15 mouse cellular contexts compared by ENCODE assay signal in genomic region chr7:101391909-101392479, GRCm38 (mm10). TPM values are rescaled to one million over a fixed set of nuclear protein-coding genes. Genes with fewer than 3 reads are reported as not detected.
DNase-seq lines count a peak whose midpoint lies in the region; ATAC-seq and TF ChIP-seq lines count a peak whose summit lies in the region.
"Had no signal": no experiment of that assay in that cellular context is flagged by ENCODE, and none has a peak within 500 bp of the region (broad histone marks: within the 10 kb centered on the region; RNA-seq: fewer than 3 reads in every experiment).

No protein-coding gene starts in this region.

- H3K9ac ChIP-seq in heart, embryonic 16.5 days (ENCODE audit: low read length): no peak overlapping the region
- H3K9ac ChIP-seq in lung, embryonic 14.5 days: peak overlapping the region; percentile 13; the same call in 1 of the 2 replicates
- no peak overlapping the region for H3K9ac ChIP-seq in embryonic facial prominence, embryonic 15.5 days
- H3K9ac ChIP-seq in limb, embryonic 15.5 days: no peak overlapping the region
- H3K9ac ChIP-seq: midbrain, embryonic 12.5 days had no signal

- H3K4me2 ChIP-seq in heart, embryonic 16.5 days (ENCODE audit: low read depth, low read length): no peak overlapping the region
- H3K4me2 ChIP-seq in lung, embryonic 14.5 days: peak overlapping the region; percentile 33
- no peak overlapping the region for H3K4me2 ChIP-seq in embryonic facial prominence, embryonic 15.5 days (replicated peaks)
- H3K4me2 ChIP-seq in limb, embryonic 15.5 days: no peak overlapping the region
- H3K4me2 ChIP-seq: midbrain, embryonic 12.5 days had no signal

- H3K4me3 ChIP-seq in heart, embryonic 16.5 days (ENCODE audit: low read length): no peak overlapping the region
- no peak overlapping the region for H3K4me3 ChIP-seq in lung, embryonic 14.5 days (ENCODE audit: low read depth, low read length)
- no peak overlapping the region for H3K4me3 ChIP-seq in embryonic facial prominence, embryonic 15.5 days (replicated peaks)
- H3K4me3 ChIP-seq in limb, embryonic 15.5 days: no peak overlapping the region
- H3K4me3 ChIP-seq: midbrain, embryonic 12.5 days had no signal

- peaks cover 37% of the 10 kb centered on the region for H3K4me1 ChIP-seq in heart, embryonic 16.5 days (ENCODE audit: control insufficient read depth, insufficient read depth, low read length)
- peaks cover 14% of the 10 kb centered on the region for H3K4me1 ChIP-seq in lung, embryonic 14.5 days (ENCODE audit: insufficient read depth)
- H3K4me1 ChIP-seq in embryonic facial prominence, embryonic 15.5 days: peaks cover 53% of the 10 kb centered on the region
- H3K4me1 ChIP-seq in limb, embryonic 15.5 days: peaks cover 46% of the 10 kb centered on the region

- H3K27ac ChIP-seq in heart, embryonic 16.5 days (ENCODE audit: low read length): peak overlapping the region; percentile 92
- H3K27ac ChIP-seq in lung, embryonic 14.5 days (ENCODE audit: low read depth): peak overlapping the region; percentile 99
- H3K27ac ChIP-seq in embryonic facial prominence, embryonic 15.5 days (replicated peaks): peak overlapping the region; percentile 98
- peak overlapping the region; percentile 96 for H3K27ac ChIP-seq in limb, embryonic 15.5 days
- H3K27ac ChIP-seq: midbrain, embryonic 12.5 days had no signal

- H3K27me3 ChIP-seq in heart, embryonic 16.5 days (ENCODE audit: control insufficient read depth, insufficient read depth, low read length): no peaks in the 10 kb centered on the region
- no peaks in the 10 kb centered on the region for H3K27me3 ChIP-seq in lung, embryonic 14.5 days (ENCODE audit: insufficient read depth, low read length)
- H3K27me3 ChIP-seq in embryonic facial prominence, embryonic 15.5 days: no peaks in the 10 kb centered on the region
- H3K27me3 ChIP-seq in limb, embryonic 15.5 days: no peaks in the 10 kb centered on the region
- H3K27me3 ChIP-seq: CH12.LX; midbrain, embryonic 12.5 days had no signal

- no peak for DNase-seq in heart, adult 18-20 months
- peak; percentile 84 for DNase-seq in lung, embryonic 14.5 days
- DNase-seq in lung, postnatal 25 days (ENCODE audit: low spot score): no peak
- no peak for DNase-seq in embryo, embryonic 11 days
- DNase-seq: adrenal gland, postnatal 14 days; heart, postnatal 10 days; retina, postnatal 1 day; thymus, postnatal 14 days had no signal

- no peak for ATAC-seq in heart, embryonic 16.5 days (replicated peaks; ENCODE audit: extremely low read depth, insufficient read depth, low FRiP score)
- ATAC-seq in lung, embryonic 14.5 days (ENCODE audit: insufficient read depth): peak; percentile 14; the same call in 1 of the 2 replicates
- ATAC-seq in embryonic facial prominence, embryonic 15.5 days (ENCODE audit: insufficient number of reproducible peaks, low FRiP score, low TSS enrichment, low read depth): no peak
- no peak for ATAC-seq in limb, embryonic 15.5 days (ENCODE audit: insufficient number of reproducible peaks, low FRiP score, low TSS enrichment, low read depth)

- H3K36me3 ChIP-seq in heart, embryonic 16.5 days (ENCODE audit: control insufficient read depth, insufficient read depth): peaks cover 12% of the 10 kb centered on the region
- peaks cover 47% of the 10 kb centered on the region for H3K36me3 ChIP-seq in lung, embryonic 14.5 days (ENCODE audit: insufficient read depth)
- peaks cover 15% of the 10 kb centered on the region for H3K36me3 ChIP-seq in embryonic facial prominence, embryonic 15.5 days
- H3K36me3 ChIP-seq in limb, embryonic 15.5 days: peaks cover 18% of the 10 kb centered on the region
- H3K36me3 ChIP-seq: midbrain, embryonic 12.5 days had no signal

- no peaks in the 10 kb centered on the region for H3K9me3 ChIP-seq in heart, embryonic 16.5 days (replicated peaks; ENCODE audit: control insufficient read depth, low read length)
- H3K9me3 ChIP-seq in lung, embryonic 14.5 days (ENCODE audit: low read depth, low read length): no peaks in the 10 kb centered on the region
- H3K9me3 ChIP-seq in embryonic facial prominence, embryonic 15.5 days (replicated peaks): no peaks in the 10 kb centered on the region
- no peaks in the 10 kb centered on the region for H3K9me3 ChIP-seq in limb, embryonic 15.5 days
- H3K9me3 ChIP-seq: midbrain, embryonic 12.5 days had no signal

- TF ChIP-seq CTCF in lung, embryonic 14.5 days (IDR thresholded peaks at IDR 0.05; ENCODE audit: low read depth): no peak

- WGBS in heart, embryonic 16.5 days: 72% methylated on average over 4 of the region's 4 CpGs
- 33% methylated on average over 4 of the region's 4 CpGs for WGBS in lung, embryonic 14.5 days
- WGBS in embryonic facial prominence, embryonic 15.5 days: 59% methylated on average over 4 of the region's 4 CpGs
- WGBS in limb, embryonic 15.5 days: 49% methylated on average over 4 of the region's 4 CpGs

RNA-seq across cellular contexts. Expression of gene Gm45837, which starts 18.7 kb away (rescaled TPM):
- polyA plus RNA-seq in heart, embryonic 16.5 days (2015; fragmentation: Nextera tagmentation; extraction: Ambion mirVana): 2.0 and 7.8 TPM in 2 replicates
- total RNA-seq in heart, adult 18-20 months (2021): 1 to 10 TPM; 2.6 to 3.0 TPM
- polyA plus RNA-seq in lung, embryonic 14.5 days (2014; fragmentation: Nextera tagmentation; extraction: Ambion mirVana): 12.2 TPM in 1 of 2 replicates, not detected in the other
- 3.4 and 9.6 TPM in 2 replicates for polyA plus RNA-seq in embryonic facial prominence, embryonic 15.5 days (2015; fragmentation: Nextera tagmentation; extraction: Ambion mirVana)
- polyA plus RNA-seq in limb, embryonic 15.5 days (2015; fragmentation: Nextera tagmentation; extraction: Ambion mirVana): 3.6 and 12.5 TPM in 2 replicates
- total RNA-seq: adrenal gland, postnatal 14 days; heart, postnatal 10 days; liver, adult 2 months had no signal
- polyA plus RNA-seq: liver, adult 2 months; midbrain, embryonic 12.5 days; neural tube, embryonic 11.5 days had no signal

RNA-seq across cellular contexts. Expression of gene Pde2a, which starts 29.5 kb away (rescaled TPM):
- 12.7 and 21.1 TPM in 2 replicates for polyA plus RNA-seq in heart, embryonic 16.5 days (2015; fragmentation: Nextera tagmentation; extraction: Ambion mirVana)
- total RNA-seq in heart, adult 18-20 months (2021): 10 to 100 TPM; 43.4 to 49.6 TPM
- polyA plus RNA-seq in lung, embryonic 14.5 days (2014; fragmentation: Nextera tagmentation; extraction: Ambion mirVana): 14.3 and 29.3 TPM in 2 replicates
- polyA plus RNA-seq in embryonic facial prominence, embryonic 15.5 days (2015; fragmentation: Nextera tagmentation; extraction: Ambion mirVana): 10.0 and 12.5 TPM in 2 replicates
- 13.6 and 14.5 TPM in 2 replicates for polyA plus RNA-seq in limb, embryonic 15.5 days (2015; fragmentation: Nextera tagmentation; extraction: Ambion mirVana)

RNA-seq across cellular contexts. Expression of gene Arap1, which starts 44.1 kb away (rescaled TPM):
- polyA plus RNA-seq in heart, embryonic 16.5 days (2015; fragmentation: Nextera tagmentation; extraction: Ambion mirVana): 32.6 and 35.1 TPM in 2 replicates
- 10 to 100 TPM; 31.3 to 35.1 TPM for total RNA-seq in heart, adult 18-20 months (2021)
- polyA plus RNA-seq in lung, embryonic 14.5 days (2014; fragmentation: Nextera tagmentation; extraction: Ambion mirVana): 108 and 122 TPM in 2 replicates
- polyA plus RNA-seq in embryonic facial prominence, embryonic 15.5 days (2015; fragmentation: Nextera tagmentation; extraction: Ambion mirVana): 82.5 and 82.8 TPM in 2 replicates
- polyA plus RNA-seq in limb, embryonic 15.5 days (2015; fragmentation: Nextera tagmentation; extraction: Ambion mirVana): 85.0 and 85.6 TPM in 2 replicates
